Mouse (Mus musculus): ENCODE measurements around the gene Carm1. TPM values are rescaled to one million over a fixed set of nuclear protein-coding genes. Genes with fewer than 3 reads are reported as not detected.
A peak's percentile ranks its signal among the peaks of the same experiment; 100 is the strongest.
"Not testable (repeated sequence)": the region's sequence is repeated elsewhere in the genome, so short reads cannot be mapped to it uniquely, and the experiment has no call there.

Carm1 gene
- polyA plus RNA-seq, 1 experiment from 2014 or later, result 53.2 TPM

GRCm38 (mm10) chr9:21542001-21542400 is 4.7 kb upstream of the Carm1 start:
- H3K4me1 ChIP-seq, result peaks cover 12% of the 10 kb centered on the region
- WGBS, result 95% methylated on average over 2 of the region's 2 CpGs
- not testable (repeated sequence) for H3K27me3 ChIP-seq; H3K36me3 ChIP-seq; H3K27ac ChIP-seq; H3K9ac ChIP-seq; ATAC-seq (ENCODE audit: insufficient number of reproducible peaks, low FRiP score, low TSS enrichment, low read depth); H3K4me3 ChIP-seq; H3K4me2 ChIP-seq; H3K9me3 ChIP-seq

- Histone ChIP-seq H3K4me3 (peak overlapping the region; percentile 87), H3K4me1 (peaks cover 30% of the 10 kb centered on the region), H3K9me3 (no peaks in the 10 kb centered on the region), H3K27me3 (no peaks in the 10 kb centered on the region), H3K4me2 (peak overlapping the region; percentile 66), H3K27ac (peak overlapping the region; percentile 99), H3K9ac (peak overlapping the region; percentile 51), H3K36me3 (peaks cover 11% of the 10 kb centered on the region)
- ATAC-seq (ENCODE audit: insufficient number of reproducible peaks, low FRiP score, low TSS enrichment, low read depth), result peak; percentile 76
- WGBS, result 6% methylated on average over 9 of the region's 9 CpGs
Measured at GRCm38 (mm10) chr9:21545351-21545915, 1.3 kb upstream of the Carm1 start.

DNA sequence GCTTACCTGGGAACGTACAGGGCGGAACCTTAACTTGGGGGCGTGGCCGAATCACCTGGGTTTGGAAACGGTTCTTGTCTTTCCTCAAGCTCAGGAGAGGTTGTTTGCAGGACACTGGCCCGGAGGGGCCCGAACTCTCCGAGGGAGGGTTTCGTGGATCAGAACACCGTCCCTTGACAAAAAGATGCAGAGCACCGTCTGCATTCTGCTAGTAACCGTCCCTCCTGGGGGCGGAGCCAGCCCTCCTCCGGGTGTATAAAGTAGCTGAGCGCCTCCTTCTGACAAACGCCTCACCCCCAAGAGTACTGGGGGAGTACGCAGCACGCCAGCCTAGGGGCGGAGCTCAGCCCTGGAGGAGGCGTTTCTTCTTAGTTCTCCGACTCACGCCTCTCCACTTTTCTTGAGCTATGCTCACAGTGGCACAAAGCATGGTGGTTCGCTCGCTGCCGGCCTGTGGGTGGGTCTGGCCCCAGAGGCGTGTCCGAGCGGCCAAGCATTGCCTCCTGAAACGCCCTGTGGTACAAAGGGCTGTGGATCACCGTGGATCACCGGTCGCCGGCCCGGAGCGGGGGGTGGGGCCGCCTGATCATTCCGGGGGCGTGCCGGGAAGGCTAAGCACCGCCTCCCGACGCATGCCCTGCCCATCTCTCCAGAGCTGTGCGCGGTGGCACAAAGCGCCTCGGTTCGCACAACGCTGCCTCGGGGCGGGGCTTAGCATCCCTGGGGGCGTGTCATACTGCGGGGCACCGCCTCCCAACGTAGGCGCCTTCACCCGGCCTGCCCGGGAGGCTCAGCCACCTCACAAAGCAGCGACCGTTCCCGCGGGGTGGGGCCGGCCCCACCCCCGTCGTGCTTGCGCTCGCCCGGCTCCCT is 542 bp upstream of the Carm1 start:
- Histone ChIP-seq H3K4me1 (peaks cover 32% of the 10 kb centered on the region), H3K4me2 (peak overlapping the region; percentile 66), H3K27ac (peak overlapping the region; percentile 99), H3K4me3 (peak overlapping the region; percentile 87), H3K9me3 (no peaks in the 10 kb centered on the region), H3K36me3 (peaks cover 17% of the 10 kb centered on the region), H3K9ac (peak overlapping the region; percentile 99), H3K27me3 (no peaks in the 10 kb centered on the region)
- ATAC-seq (ENCODE audit: insufficient number of reproducible peaks, low FRiP score, low TSS enrichment, low read depth), result peak; percentile 95
- WGBS, result under 1% methylated on average over 67 of the region's 67 CpGs

DNA sequence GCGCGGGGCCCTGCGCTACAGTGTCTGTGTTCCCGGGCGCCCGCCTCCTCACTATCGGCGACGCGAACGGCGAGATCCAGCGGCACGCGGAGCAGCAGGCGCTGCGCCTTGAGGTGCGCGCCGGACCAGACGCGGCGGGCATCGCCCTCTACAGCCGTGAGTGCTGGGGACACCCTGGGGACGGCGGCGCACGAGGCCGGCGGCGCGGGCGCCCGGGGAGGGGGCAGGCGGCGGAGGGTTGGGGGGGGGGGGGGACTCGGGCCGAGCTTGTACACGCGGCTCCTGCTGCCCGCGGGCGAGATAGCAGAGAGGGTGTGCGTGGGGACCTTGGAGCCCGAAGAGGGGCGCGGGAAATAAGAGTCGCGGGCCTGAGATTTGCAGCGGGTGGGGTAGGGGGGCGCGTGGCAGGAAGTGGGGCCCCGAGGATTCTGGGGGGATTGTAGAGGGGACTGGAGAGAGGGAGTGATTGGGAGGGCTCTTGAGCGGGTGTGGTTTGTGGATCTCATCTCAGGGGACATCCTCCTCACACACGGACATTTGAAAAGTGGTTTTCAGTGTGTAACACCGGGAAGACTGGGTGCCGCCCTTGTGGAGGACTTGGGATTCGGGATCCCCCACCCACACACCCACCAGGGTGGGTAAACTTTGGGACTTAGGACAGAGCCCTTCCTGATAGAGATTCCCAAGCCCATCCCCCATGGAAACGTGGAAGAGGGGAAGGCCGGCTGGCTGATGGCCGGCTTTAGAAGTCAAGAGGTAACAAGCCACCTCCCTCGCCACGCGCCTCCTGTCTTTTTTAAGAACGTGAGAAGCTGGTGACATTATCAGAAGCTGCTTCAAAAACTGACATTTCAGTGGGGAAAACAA is 614 bp downstream of the Carm1 start:
- Histone ChIP-seq H3K36me3 (peaks cover 22% of the 10 kb centered on the region), H3K4me3 (peak overlapping the region; percentile 87), H3K27me3 (no peaks in the 10 kb centered on the region), H3K9ac (peak overlapping the region; percentile 99), H3K9me3 (no peaks in the 10 kb centered on the region), H3K4me2 (peak overlapping the region; percentile 64), H3K4me1 (peaks cover 33% of the 10 kb centered on the region), H3K27ac (peak overlapping the region; percentile 99)
- under 1% methylated on average over 61 of the region's 66 CpGs for WGBS
- ATAC-seq (ENCODE audit: insufficient number of reproducible peaks, low FRiP score, low TSS enrichment, low read depth), result no peak

DNA sequence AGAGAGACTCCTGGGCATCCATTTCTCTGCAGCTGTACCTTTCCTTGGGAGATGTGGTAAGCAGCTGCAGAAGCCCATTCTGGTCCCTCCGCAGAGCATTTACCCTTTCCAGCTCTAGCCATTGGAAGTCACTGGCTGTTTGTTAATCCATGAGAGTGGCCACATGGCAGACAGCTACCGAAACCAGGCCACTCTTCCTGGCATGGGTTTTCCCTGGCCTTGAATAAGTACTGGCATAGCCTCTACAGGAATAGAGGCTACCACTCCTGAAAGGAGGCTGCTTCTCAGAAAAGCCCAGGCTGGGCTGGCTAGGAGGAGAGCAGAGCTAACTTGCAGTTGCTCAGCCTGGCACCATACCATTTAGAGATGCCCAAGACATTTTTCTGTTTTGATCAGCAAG is 4.4 kb downstream of the Carm1 start:
- Histone ChIP-seq H3K9ac (no peak overlapping the region), H3K4me1 (peaks cover 20% of the 10 kb centered on the region), H3K36me3 (peaks cover 32% of the 10 kb centered on the region), H3K27ac (no peak overlapping the region), H3K4me2 (no peak overlapping the region), H3K4me3 (no peak overlapping the region), H3K9me3 (no peaks in the 10 kb centered on the region), H3K27me3 (no peaks in the 10 kb centered on the region)
- ATAC-seq (ENCODE audit: insufficient number of reproducible peaks, low FRiP score, low TSS enrichment, low read depth), result no peak
- 95% methylated on average over 2 of the region's 2 CpGs for WGBS

GRCm38 (mm10) chr9:21553607-21554273 is 7.0 kb downstream of the Carm1 start:
- no peak for ATAC-seq (ENCODE audit: insufficient number of reproducible peaks, low FRiP score, low TSS enrichment, low read depth)
- Histone ChIP-seq H3K9ac (no peak overlapping the region), H3K27me3 (no peaks in the 10 kb centered on the region), H3K4me3 (no peak overlapping the region), H3K4me2 (no peak overlapping the region), H3K9me3 (no peaks in the 10 kb centered on the region), H3K27ac (no peak overlapping the region), H3K4me1 (peaks cover 11% of the 10 kb centered on the region), H3K36me3 (peaks cover 45% of the 10 kb centered on the region)
- 82% methylated on average over 6 of the region's 6 CpGs for WGBS

DNA sequence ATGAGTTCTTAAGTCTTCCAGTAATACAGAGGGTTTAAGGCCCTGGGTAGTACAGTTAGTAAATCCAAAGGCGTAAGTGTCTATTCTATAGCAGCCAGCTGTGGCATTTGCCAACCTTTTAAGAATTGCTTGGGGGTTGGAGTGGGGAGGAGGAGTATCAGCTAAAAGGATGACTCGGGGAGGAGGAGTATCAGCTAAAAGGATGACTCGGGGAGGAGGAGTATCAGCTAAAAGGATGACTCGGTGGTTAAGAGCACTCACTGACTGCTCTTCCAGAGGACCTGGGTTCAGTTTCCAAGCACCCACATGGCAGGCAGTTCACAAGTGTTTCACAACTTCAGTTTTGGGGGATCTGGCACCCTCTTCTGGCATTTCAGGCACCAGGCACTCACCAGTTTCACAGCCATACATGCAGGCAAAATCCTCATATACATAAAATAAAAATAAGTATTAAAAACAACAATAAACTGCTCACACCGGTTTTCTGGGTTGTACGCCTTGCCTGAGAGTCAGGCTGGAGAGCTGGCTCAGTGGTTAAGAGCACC is 8.6 kb downstream of the Carm1 start:
- no peak overlapping the region for H3K4me3 ChIP-seq
- 83% methylated on average over 6 of the region's 6 CpGs for WGBS
- 0 out of 2 replicates have a peak, but pooled peaks cover 3% of the 10 kb centered on the region for H3K4me1 ChIP-seq
- no peak for ATAC-seq (ENCODE audit: insufficient number of reproducible peaks, low FRiP score, low TSS enrichment, low read depth)
- H3K9ac ChIP-seq, result no peak overlapping the region
- H3K4me2 ChIP-seq, result no peak overlapping the region
- H3K9me3 ChIP-seq, result no peaks in the 10 kb centered on the region
- H3K27me3 ChIP-seq, result no peaks in the 10 kb centered on the region
- no peak overlapping the region for H3K27ac ChIP-seq
- peaks cover 41% of the 10 kb centered on the region for H3K36me3 ChIP-seq

GRCm38 (mm10) chr9:21556996-21557395 is 10.3 kb downstream of the Carm1 start:
- no peak overlapping the region for H3K9ac ChIP-seq
- H3K27me3 ChIP-seq, result no peaks in the 10 kb centered on the region
- no peak for ATAC-seq (ENCODE audit: insufficient number of reproducible peaks, low FRiP score, low TSS enrichment, low read depth)
- no peaks in the 10 kb centered on the region for H3K9me3 ChIP-seq
- no peak overlapping the region for H3K4me3 ChIP-seq
- no peak overlapping the region for H3K4me2 ChIP-seq
- H3K4me1 ChIP-seq, result no peaks in the 10 kb centered on the region
- peaks cover 40% of the 10 kb centered on the region for H3K36me3 ChIP-seq
- H3K27ac ChIP-seq, result no peak overlapping the region
- WGBS, result 90% methylated on average over 2 of the region's 2 CpGs

DNA sequence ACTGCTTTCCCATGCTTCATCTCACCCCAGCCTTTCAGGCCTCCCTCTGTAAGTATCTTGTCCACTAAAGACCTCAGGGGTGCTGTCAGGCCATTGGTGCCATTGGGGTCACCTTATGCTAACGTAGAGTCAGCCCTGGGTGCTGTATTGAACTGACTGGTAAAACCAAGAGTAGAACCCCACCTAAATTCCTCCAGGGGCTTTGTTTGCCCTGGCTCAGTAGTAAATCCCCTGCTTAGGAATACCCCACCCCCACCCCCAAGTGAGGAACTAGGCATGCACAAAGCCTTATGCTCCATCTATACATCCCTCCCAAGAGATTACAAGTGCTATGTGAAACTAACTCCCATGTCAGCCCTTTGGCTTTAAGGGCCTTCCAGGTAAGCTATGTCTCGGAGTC is 10.9 kb downstream of the Carm1 start:
- no peak overlapping the region for H3K4me2 ChIP-seq
- no peak for ATAC-seq (ENCODE audit: insufficient number of reproducible peaks, low FRiP score, low TSS enrichment, low read depth)
- H3K36me3 ChIP-seq, result peaks cover 37% of the 10 kb centered on the region
- no peaks in the 10 kb centered on the region for H3K27me3 ChIP-seq
- H3K4me1 ChIP-seq, result no peaks in the 10 kb centered on the region
- 94% methylated on average over 2 of the region's 2 CpGs for WGBS
- no peaks in the 10 kb centered on the region for H3K9me3 ChIP-seq
- no peak overlapping the region for H3K27ac ChIP-seq
- no peak overlapping the region for H3K9ac ChIP-seq
- no peak overlapping the region for H3K4me3 ChIP-seq

- no peak overlapping the region for H3K9ac ChIP-seq
- H3K4me2 ChIP-seq, result no peak overlapping the region
- peaks cover 37% of the 10 kb centered on the region for H3K36me3 ChIP-seq
- no peaks in the 10 kb centered on the region for H3K27me3 ChIP-seq
- ATAC-seq (ENCODE audit: insufficient number of reproducible peaks, low FRiP score, low TSS enrichment, low read depth), result no peak
- H3K27ac ChIP-seq, result no peak overlapping the region
- no peak overlapping the region for H3K4me3 ChIP-seq
- no peaks in the 10 kb centered on the region for H3K9me3 ChIP-seq
- no peaks in the 10 kb centered on the region for H3K4me1 ChIP-seq
- 86% methylated on average over 4 of the region's 4 CpGs for WGBS
Measured at GRCm38 (mm10) chr9:21558366-21558765, 11.7 kb downstream of the Carm1 start.

DNA sequence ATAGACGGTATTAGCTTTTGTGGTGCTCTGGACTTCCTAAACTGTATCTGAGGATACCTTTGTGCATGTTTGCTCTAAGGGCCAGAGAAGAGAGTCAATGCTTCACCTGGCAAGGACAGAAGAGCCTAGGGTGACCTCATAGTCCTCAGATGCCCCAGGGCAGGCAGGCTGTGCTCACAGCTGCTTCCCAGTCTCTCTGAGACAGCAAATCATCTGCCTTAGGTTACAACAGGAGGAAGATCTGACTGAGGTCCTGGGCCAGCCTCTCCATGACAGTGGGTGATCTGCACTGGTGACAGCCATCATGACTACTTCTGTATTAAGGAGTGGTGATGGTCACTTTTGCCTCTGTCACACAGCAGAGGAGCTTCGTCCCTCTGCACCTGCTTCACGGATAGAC is 12.5 kb downstream of the Carm1 start:
- no peak overlapping the region for H3K9ac ChIP-seq
- no peak overlapping the region for H3K4me2 ChIP-seq
- H3K27me3 ChIP-seq, result no peaks in the 10 kb centered on the region
- no peak for ATAC-seq (ENCODE audit: insufficient number of reproducible peaks, low FRiP score, low TSS enrichment, low read depth)
- WGBS, result 92% methylated on average over 3 of the region's 3 CpGs
- no peaks in the 10 kb centered on the region for H3K9me3 ChIP-seq
- H3K36me3 ChIP-seq, result peaks cover 35% of the 10 kb centered on the region
- no peak overlapping the region for H3K27ac ChIP-seq
- H3K4me3 ChIP-seq, result no peak overlapping the region
- no peaks in the 10 kb centered on the region for H3K4me1 ChIP-seq
